Mouse (Mus musculus) CH12.LX (cell line): ENCODE data around the gene Tpr. TPM values are rescaled to one million over a fixed set of nuclear protein-coding genes. Genes with fewer than 3 reads are reported as not detected.

Experiments used
- DNase-seq: peaks from one replicate; pipeline ENCODE4 v3.0.0-alpha.2; 2013; ENCODE audit errors: extremely low read depth
- H3K27ac ChIP-seq: 2 replicates; pipeline ENCODE4 v1.5.1; 2012; ENCODE audit warnings: low read depth, mild to moderate bottlenecking, control low read depth, moderate library complexity; ENCODE audit not compliant: insufficient read depth
- H3K27me3 ChIP-seq: replicated peaks from 2 replicates; pipeline ENCODE3; 2012; ENCODE audit warnings: inconsistent platforms
- H3K36me3 ChIP-seq, 2 experiments: replicated peaks in 1 of 2; 2 replicates each; pipeline versions ENCODE3 to v1.6.1; 2012; ENCODE audit warnings: inconsistent platforms in 1 of 2, low read length in 1 of 2, mild to moderate bottlenecking in 1 of 2, mixed read lengths in 1 of 2, moderate library complexity in 1 of 2; ENCODE audit not compliant: control insufficient read depth in 1 of 2, insufficient read depth in 1 of 2
- H3K4me1 ChIP-seq, 2 experiments: 2 replicates each; pipeline ENCODE4 v1.6.1; 2012; ENCODE audit warnings: inconsistent platforms in 1 of 2, moderate library complexity in 1 of 2; ENCODE audit not compliant: insufficient read depth in 2 of 2, control insufficient read depth in 1 of 2
- H3K4me2 ChIP-seq: 2 replicates; pipeline ENCODE4 v1.6.1; 2012; ENCODE audit warnings: low read depth, mild to moderate bottlenecking, control low read depth; ENCODE audit not compliant: poor library complexity, insufficient read depth, severe bottlenecking
- H3K4me3 ChIP-seq, 3 experiments: fragments of 150-350 bp in 1 of 3; sonication (generic) in 1 of 3; replicated peaks in 1 of 3; 2 replicates each; pipeline versions ENCODE3 to v1.5.1; 2011 to 2012; ENCODE audit warnings: low read depth in 2 of 3, low read length in 2 of 3, mild to moderate bottlenecking in 2 of 3, moderate library complexity in 2 of 3, control low read depth in 1 of 3, improper control_type of control experiment in 1 of 3, inconsistent platforms in 1 of 3, mixed read lengths in 1 of 3; ENCODE audit not compliant: poor library complexity in 1 of 3
- H3K79me2 ChIP-seq: replicated peaks from 2 replicates; pipeline ENCODE4 v1.6.1; 2012; ENCODE audit warnings: mild to moderate bottlenecking, moderate library complexity; ENCODE audit not compliant: control insufficient read depth, poor library complexity, insufficient read depth, severe bottlenecking; ENCODE audit errors: extremely low read depth
- H3K9ac ChIP-seq: 2 replicates; pipeline ENCODE4 v1.6.1; 2012; ENCODE audit warnings: low read depth, mild to moderate bottlenecking, control low read depth, moderate library complexity; ENCODE audit not compliant: insufficient read depth
- H3K9me3 ChIP-seq: replicated peaks from 2 replicates; pipeline ENCODE3; 2012; ENCODE audit warnings: low read length, inconsistent platforms, mixed read lengths
- BHLHE40 ChIP-seq: IDR thresholded peaks from 2 replicates; pipeline ENCODE4 v1.6.1; 2011; ENCODE audit warnings: mild to moderate bottlenecking, low read depth, low read length, improper control_type of control experiment
- CHD1 ChIP-seq: IDR thresholded peaks from 2 replicates; pipeline ENCODE4 v1.6.1; 2012; ENCODE audit warnings: low read depth, low read length, improper control_type of control experiment, inconsistent platforms
- CHD2 ChIP-seq: IDR thresholded peaks from 2 replicates; pipeline ENCODE4 v1.6.1; 2011; ENCODE audit warnings: low read length, improper control_type of control experiment
- ELF1 ChIP-seq: IDR thresholded peaks from 2 replicates; pipeline ENCODE4 v1.6.1; 2014; ENCODE audit warnings: low read depth, mild to moderate bottlenecking, inconsistent platforms, low read length, improper control_type of control experiment
- HCFC1 ChIP-seq: IDR thresholded peaks from 2 replicates; pipeline ENCODE4 v1.6.1; 2012; ENCODE audit warnings: low read depth, mild to moderate bottlenecking, inconsistent platforms, low read length, improper control_type of control experiment
- IRF4 ChIP-seq: IDR thresholded peaks from 2 replicates; pipeline ENCODE4 v1.6.1; 2014; ENCODE audit warnings: low read depth, mild to moderate bottlenecking, inconsistent platforms, low read length, improper control_type of control experiment
- JUN ChIP-seq: IDR thresholded peaks from 2 replicates; pipeline ENCODE4 v1.6.1; 2011; ENCODE audit warnings: low read depth, mild to moderate bottlenecking, low read length, improper control_type of control experiment, moderate library complexity; ENCODE audit not compliant: insufficient read depth
- JUND ChIP-seq: conservative IDR thresholded peaks from 2 replicates; pipeline ENCODE4 v1.6.1; 2011; ENCODE audit warnings: low read depth, low read length, improper control_type of control experiment
- KAT2A ChIP-seq: IDR thresholded peaks from 2 replicates; pipeline ENCODE4 v1.6.1; 2012; ENCODE audit warnings: low read length, improper control_type of control experiment, inconsistent platforms; ENCODE audit not compliant: insufficient replicate concordance
- MAFK ChIP-seq: IDR thresholded peaks from 2 replicates; pipeline ENCODE4 v1.6.1; 2011; ENCODE audit warnings: low read length, improper control_type of control experiment; ENCODE audit not compliant: insufficient replicate concordance
- MXI1 ChIP-seq: IDR thresholded peaks from 2 replicates; pipeline ENCODE4 v1.6.1; 2011; ENCODE audit warnings: mild to moderate bottlenecking, low read depth, low read length, improper control_type of control experiment
- MYC ChIP-seq: IDR thresholded peaks from 2 replicates; pipeline ENCODE4 v1.6.1; 2011; ENCODE audit warnings: low read depth, mild to moderate bottlenecking, improper control_type of control experiment, low read length
- PAX5 ChIP-seq: IDR thresholded peaks from 2 replicates; pipeline ENCODE4 v1.6.1; 2012; ENCODE audit warnings: low read length, inconsistent platforms, mixed read lengths
- POLR2A ChIP-seq: IDR thresholded peaks from 2 replicates; pipeline ENCODE4 v1.6.1; 2011; ENCODE audit warnings: low read depth, mild to moderate bottlenecking, improper control_type of control experiment, low read length
- RCOR1 ChIP-seq: conservative IDR thresholded peaks from 2 replicates; pipeline ENCODE4 v1.6.1; 2012; ENCODE audit warnings: low read depth, mild to moderate bottlenecking, inconsistent platforms, low read length, improper control_type of control experiment
- SIN3A ChIP-seq: IDR thresholded peaks from 2 replicates; pipeline ENCODE4 v1.6.1; 2012; ENCODE audit warnings: low read length, improper control_type of control experiment, inconsistent platforms
- SMC3 ChIP-seq: IDR thresholded peaks from 2 replicates; pipeline ENCODE4 v1.6.1; 2011; ENCODE audit warnings: low read depth, low read length, improper control_type of control experiment
- TCF12 ChIP-seq: IDR thresholded peaks from 2 replicates; pipeline ENCODE4 v1.6.1; 2014; ENCODE audit warnings: low read depth, mild to moderate bottlenecking, inconsistent platforms, low read length, improper control_type of control experiment
- UBTF ChIP-seq: IDR thresholded peaks from 2 replicates; pipeline ENCODE4 v1.6.1; 2012; ENCODE audit warnings: low read depth, mild to moderate bottlenecking, inconsistent platforms, low read length, improper control_type of control experiment, moderate library complexity
- USF2 ChIP-seq: conservative IDR thresholded peaks from 2 replicates; pipeline ENCODE4 v1.6.1; 2011; ENCODE audit warnings: low read depth, low read length, improper control_type of control experiment
- ZC3H11A ChIP-seq: IDR thresholded peaks from 2 replicates; pipeline ENCODE4 v1.6.1; 2012; ENCODE audit warnings: low read depth, mild to moderate bottlenecking, inconsistent platforms, low read length, improper control_type of control experiment
- ZNF384 ChIP-seq: IDR thresholded peaks from 2 replicates; pipeline ENCODE4 v1.6.1; 2012; ENCODE audit warnings: low read depth, low read length, improper control_type of control experiment, inconsistent platforms
- dilution Hi-C: fragments of 300-500 bp; cut with MboI; formaldehyde crosslinking; loops from 2 replicates; pipeline ENCODE4 v1.14.3; 2020; ENCODE audit warnings: low sequenced_read_pairs; ENCODE audit not compliant: extremely low pct_unique_long_range_greater_than_20kb, extremely low pct_ligation_motif_present
- in situ Hi-C: fragments of 300-500 bp; cut with MboI; formaldehyde crosslinking; loops from 3 replicates; pipeline ENCODE4 v1.14.3; 2019; ENCODE audit warnings: low sequenced_read_pairs, low pct_ligation_motif_present, low pct_unique_long_range_greater_than_20kb, mixed read lengths
- polyA plus RNA-seq: library from polyadenylated mRNA; unstranded; fragments of >175 nt; gene quantifications from 2 replicates; pipeline ENCODE4 v1.2.1, GENCODE M21; 2012; ENCODE audit warnings: low read depth; ENCODE audit not compliant: insufficient read length
- total RNA-seq, 2 experiments: library from RNA; depleted of rRNA; stranded (reverse); fragments of 300-350 nt in 1 of 2; fragments of >200 nt in 1 of 2; gene quantifications; 2 replicates each; pipeline ENCODE4 v1.2.3; 2012 to 2014

The Tpr gene
- total and polyA plus RNA-seq, 3 experiments: 135 to 291 (median 200) TPM

- in situ Hi-C loops (no loop called here), dilution Hi-C loops (no loop called here)
- Histone ChIP-seq H3K79me2 (0 out of 2 replicates have a peak, but pooled peaks cover 2% of the 10 kb centered on the region), H3K27me3 (no peaks in the 10 kb centered on the region), H3K4me2 (no peak overlapping the region), H3K4me3 (no peak overlapping the region), H3K9me3 (no peaks in the 10 kb centered on the region), H3K36me3 (peaks cover 50 to 91% of the 10 kb centered on the region in 2 experiments), H3K9ac (no peak overlapping the region), H3K4me1 (no peaks in the 10 kb centered on the region), H3K27ac (no peak overlapping the region)
- no peak for DNase-seq
- TF ChIP-seq KAT2A (no peak), POLR2A (no peak), BHLHE40 (no peak), IRF4 (no peak), SIN3A (no peak), PAX5 (no peak), JUN (no peak), TCF12 (no peak), ZNF384 (no peak), ELF1 (no peak), MYC (no peak), SMC3 (no peak)
Observed at GRCm38 (mm10) chr1:150418426-150418825, 25.8 kb downstream of the Tpr start.

- no peak overlapping the region for H3K9ac ChIP-seq
- dilution Hi-C loops: no loop called here
- H3K4me3 ChIP-seq: no peak overlapping the region
- no peak for TF ChIP-seq CHD1
- no peak for TF ChIP-seq JUND
- TF ChIP-seq IRF4: no peak
- TF ChIP-seq MXI1: no peak
- TF ChIP-seq ELF1: no peak
- no peak for TF ChIP-seq MYC
- no peak for TF ChIP-seq CHD2
- TF ChIP-seq UBTF: no peak
- TF ChIP-seq POLR2A: no peak
- TF ChIP-seq MAFK: no peak
- no peak for TF ChIP-seq HCFC1
- TF ChIP-seq USF2: no peak
- TF ChIP-seq SIN3A: no peak
- TF ChIP-seq RCOR1: no peak
- TF ChIP-seq ZC3H11A: no peak
- no peak for TF ChIP-seq PAX5
- no peaks in the 10 kb centered on the region for H3K27me3 ChIP-seq
- DNase-seq: peak; percentile 6
- in situ Hi-C loops: no loop called here
- no peak overlapping the region for H3K27ac ChIP-seq
- H3K79me2 ChIP-seq: no peaks in the 10 kb centered on the region
- no peaks in the 10 kb centered on the region for H3K9me3 ChIP-seq
- H3K4me2 ChIP-seq: no peak overlapping the region
- peaks cover 61 to 91% of the 10 kb centered on the region in 2 experiments for H3K36me3 ChIP-seq
- H3K4me1 ChIP-seq: peaks cover 0 to 15% of the 10 kb centered on the region in 2 experiments; a peak in 2 of 4 replicates
Observed at GRCm38 (mm10) chr1:150425665-150426064, 33.0 kb downstream of the Tpr start.
